Mouse (Mus musculus) midbrain, embryonic 12.5 days (tissue): Measurements from ENCODE around the gene Ablim1. TPM values are rescaled to one million over a fixed set of nuclear protein-coding genes. Genes with fewer than 3 reads are reported as not detected.

Experiments used
- ATAC-seq: fragments of 200-750 bp; cut with Nextera tagmentation; 2 replicates; pipeline ENCODE4 v1.8.0; 2017; ENCODE audit warnings: low read depth, moderate TSS enrichment, moderate library complexity; ENCODE audit not compliant: low FRiP score
- H3K27ac ChIP-seq: fragments of 300-500 bp; sonication (generic); replicated peaks from 2 replicates; pipeline ENCODE4 v1.5.1; 2016; ENCODE audit warnings: mild to moderate bottlenecking
- H3K27me3 ChIP-seq: fragments of 300-500 bp; sonication (generic); 2 replicates; pipeline ENCODE4 v1.6.1; 2016; ENCODE audit warnings: mild to moderate bottlenecking
- H3K36me3 ChIP-seq: fragments of 300-500 bp; sonication (generic); 2 replicates; pipeline ENCODE4 v1.6.1; 2016
- H3K4me1 ChIP-seq: fragments of 300-500 bp; sonication (generic); 2 replicates; pipeline ENCODE4 v1.6.1; 2016
- H3K4me2 ChIP-seq: fragments of 300-500 bp; sonication (generic); replicated peaks from 2 replicates; pipeline ENCODE4 v1.6.1; 2016; ENCODE audit warnings: mild to moderate bottlenecking, moderate library complexity
- H3K4me3 ChIP-seq: fragments of 300-500 bp; sonication (generic); 2 replicates; pipeline ENCODE4 v1.5.1; 2016; ENCODE audit warnings: mild to moderate bottlenecking
- H3K9ac ChIP-seq: fragments of 300-500 bp; sonication (generic); replicated peaks from 2 replicates; pipeline ENCODE4 v1.6.1; 2016; ENCODE audit warnings: mild to moderate bottlenecking, moderate library complexity
- H3K9me3 ChIP-seq: fragments of 300-500 bp; sonication (generic); 2 replicates; pipeline ENCODE4 v1.6.1; 2016; ENCODE audit warnings: mild to moderate bottlenecking
- WGBS: fragments of 180-500 bp; shearing (Covaris S2); methylation state at CpG from one replicate; pipeline ENCODE4 v1.1.7; 2016; 5-methylcytosine and 5-hydroxymethylcytosine counted together
- polyA plus RNA-seq: library from polyadenylated mRNA; unstranded; fragments of >200 nt; fragmentation: Nextera tagmentation; extraction: Ambion mirVana; gene quantifications from 2 replicates; pipeline ENCODE4 v1.2.1, GENCODE M21; 2016

Ablim1 gene
- polyA plus RNA-seq, 1 experiment from 2014 or later, result 24.0 TPM

- no peak for ATAC-seq
- H3K27ac ChIP-seq, result no peak overlapping the region
- H3K27me3 ChIP-seq, result peaks cover 21% of the 10 kb centered on the region
- H3K4me1 ChIP-seq, result peaks cover 31% of the 10 kb centered on the region
- 57% methylated on average over 13 of the region's 13 CpGs for WGBS
- H3K4me2 ChIP-seq, result no peak overlapping the region
- H3K9ac ChIP-seq, result no peak overlapping the region
- H3K9me3 ChIP-seq, result no peaks in the 10 kb centered on the region
- H3K36me3 ChIP-seq, result no peaks in the 10 kb centered on the region
- H3K4me3 ChIP-seq, result no peak overlapping the region
These were observed 41.7 kb downstream of the Ablim1 start for GRCm38 (mm10) chr19:57272824-57273613.

- Histone ChIP-seq H3K9me3 (no peaks in the 10 kb centered on the region), H3K4me3 (no peak overlapping the region), H3K4me1 (peaks cover 31% of the 10 kb centered on the region), H3K4me2 (no peak overlapping the region), H3K27me3 (peaks cover 21% of the 10 kb centered on the region), H3K9ac (no peak overlapping the region), H3K36me3 (no peaks in the 10 kb centered on the region), H3K27ac (no peak overlapping the region)
- WGBS, result 81% methylated on average over 16 of the region's 16 CpGs
- ATAC-seq, result no peak
These were observed 43.0 kb downstream of the Ablim1 start for GRCm38 (mm10) chr19:57271757-57272156.

GRCm38 (mm10) chr19:57270711-57271110 is 44.0 kb downstream of the Ablim1 start:
- no peak for ATAC-seq
- Histone ChIP-seq H3K36me3 (no peaks in the 10 kb centered on the region), H3K9me3 (no peaks in the 10 kb centered on the region), H3K27me3 (peaks cover 21% of the 10 kb centered on the region), H3K27ac (no peak overlapping the region), H3K9ac (no peak overlapping the region), H3K4me3 (no peak overlapping the region), H3K4me1 (peaks cover 31% of the 10 kb centered on the region), H3K4me2 (no peak overlapping the region)
- WGBS, result 86% methylated on average over 6 of the region's 6 CpGs

- H3K27ac ChIP-seq, result peak overlapping the region; percentile 25; the same call in 1 of the 2 replicates
- ATAC-seq, result no peak
- WGBS, result 53% methylated on average over 6 of the region's 6 CpGs
These were observed 44.9 kb downstream of the Ablim1 start for GRCm38 (mm10) chr19:57269791-57270190.

DNA sequence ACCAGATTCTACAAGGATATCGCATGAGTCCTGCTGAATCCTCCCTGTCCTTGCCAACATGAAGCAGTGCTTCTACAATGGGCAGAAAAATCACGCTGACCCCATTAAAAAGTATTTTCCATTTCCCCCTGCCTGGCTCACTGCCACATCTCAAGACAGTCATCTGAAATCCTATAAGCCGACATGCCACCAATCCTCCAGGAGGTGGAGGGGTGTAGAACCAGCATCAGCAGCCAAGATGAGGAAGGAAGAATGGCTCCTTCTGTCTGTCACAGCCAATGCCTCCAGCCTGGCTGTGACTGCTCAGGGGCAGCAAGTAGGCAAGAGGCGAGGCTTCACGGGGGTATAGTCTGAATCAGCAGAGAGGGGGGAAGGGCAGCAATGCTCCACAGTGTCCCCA is 47.2 kb downstream of the Ablim1 start:
- no peak overlapping the region for H3K9ac ChIP-seq
- WGBS, result 75% methylated on average over 5 of the region's 5 CpGs
- ATAC-seq, result no peak

More at GRCm38 (mm10) chr19:57269791-57270190, 44.9 kb downstream of the Ablim1 start:
- no peak overlapping the region for H3K4me3 ChIP-seq
- H3K4me1 ChIP-seq, result peaks cover 22% of the 10 kb centered on the region
- no peaks in the 10 kb centered on the region for H3K9me3 ChIP-seq
- no peaks in the 10 kb centered on the region for H3K36me3 ChIP-seq
- H3K9ac ChIP-seq, result no peak overlapping the region
- no peak overlapping the region for H3K4me2 ChIP-seq
- H3K27me3 ChIP-seq, result peaks cover 21% of the 10 kb centered on the region

DNA sequence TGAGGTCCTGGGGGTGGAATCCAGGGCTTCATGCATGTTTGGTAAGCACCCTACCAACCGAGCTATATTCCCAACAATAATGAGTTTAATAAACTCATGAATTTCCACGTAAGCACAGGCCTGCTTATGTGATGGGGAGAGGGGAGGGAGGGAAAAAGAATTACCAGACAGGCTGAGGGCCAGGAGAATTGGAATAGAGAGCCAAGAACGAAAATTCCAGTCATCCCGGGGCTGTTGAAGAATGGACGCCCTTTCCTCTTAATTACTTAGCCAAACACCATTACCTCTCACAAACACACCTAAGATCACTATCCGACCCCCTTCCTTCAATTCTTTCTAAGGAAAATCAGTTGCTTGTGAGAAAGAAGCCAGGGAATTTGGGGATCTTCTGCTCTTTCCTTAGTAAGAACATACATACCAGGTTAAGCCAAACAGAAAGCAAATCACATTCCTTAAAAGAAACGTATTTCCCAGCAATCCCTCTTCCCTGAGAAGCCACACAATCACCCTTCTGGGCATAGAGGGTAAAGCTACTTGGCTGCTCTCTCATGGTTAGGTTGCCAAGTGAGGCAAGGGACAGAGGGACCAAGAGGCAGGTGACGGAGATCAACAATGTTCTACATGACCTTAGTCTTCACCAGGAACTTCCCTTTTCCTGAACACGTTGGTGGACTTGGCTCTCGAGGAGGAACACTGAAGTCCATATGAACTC is 48.2 kb downstream of the Ablim1 start:
- Histone ChIP-seq H3K27ac (no peak overlapping the region), H3K36me3 (no peaks in the 10 kb centered on the region), H3K9ac (no peak overlapping the region), H3K4me3 (no peak overlapping the region), H3K4me2 (no peak overlapping the region), H3K9me3 (no peaks in the 10 kb centered on the region), H3K27me3 (0 out of 2 replicates have a peak, but pooled peaks cover 4% of the 10 kb centered on the region), H3K4me1 (peaks cover 16% of the 10 kb centered on the region)
- WGBS, result 82% methylated on average over 10 of the region's 10 CpGs
- no peak for ATAC-seq

More for the DNA sequence above, 47.2 kb downstream of the Ablim1 start:
- Histone ChIP-seq H3K9me3 (no peaks in the 10 kb centered on the region), H3K36me3 (no peaks in the 10 kb centered on the region), H3K27ac (no peak overlapping the region), H3K4me2 (no peak overlapping the region), H3K4me3 (no peak overlapping the region), H3K27me3 (peaks cover 8% of the 10 kb centered on the region), H3K4me1 (peaks cover 16% of the 10 kb centered on the region)

DNA sequence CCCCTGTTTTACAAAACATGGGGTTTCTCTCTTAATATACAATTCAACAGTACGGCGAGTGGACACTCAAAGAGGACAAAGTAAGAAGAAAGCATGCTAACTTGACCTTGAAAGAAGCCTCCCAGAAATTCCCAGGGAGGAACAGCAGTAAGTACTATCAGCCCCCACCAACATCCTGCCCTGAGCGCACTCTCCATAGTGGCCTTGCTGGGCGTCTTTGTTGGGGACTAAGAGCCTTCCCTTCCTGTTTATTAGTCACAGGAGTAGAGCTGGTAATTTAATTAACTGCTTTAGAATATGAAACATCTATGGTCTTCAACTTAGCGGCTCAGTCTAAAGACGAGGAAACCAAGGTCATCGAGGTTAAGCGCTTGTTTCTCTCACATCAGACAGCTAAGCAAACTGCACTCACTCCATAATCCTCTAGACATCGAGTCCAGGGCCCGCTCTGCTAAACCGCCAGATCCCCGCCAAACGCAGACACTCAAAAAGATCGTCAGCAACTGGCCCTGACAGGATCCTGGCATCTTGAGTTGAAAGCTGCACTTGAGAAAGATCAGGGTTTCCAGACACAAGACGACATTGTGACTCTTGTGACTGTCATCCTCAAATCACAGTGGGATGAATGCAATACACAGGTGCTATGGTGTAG is 50.3 kb downstream of the Ablim1 start:
- no peak overlapping the region for H3K27ac ChIP-seq
- H3K4me3 ChIP-seq, result no peak overlapping the region
- H3K9ac ChIP-seq, result no peak overlapping the region
- 41% methylated on average over 15 of the region's 15 CpGs for WGBS
- H3K4me1 ChIP-seq, result peaks cover 5% of the 10 kb centered on the region
- peaks cover 4% of the 10 kb centered on the region; the same call in 1 of the 2 replicates for H3K27me3 ChIP-seq
- no peak overlapping the region for H3K4me2 ChIP-seq
- no peaks in the 10 kb centered on the region for H3K9me3 ChIP-seq
- no peak for ATAC-seq
- no peaks in the 10 kb centered on the region for H3K36me3 ChIP-seq

DNA sequence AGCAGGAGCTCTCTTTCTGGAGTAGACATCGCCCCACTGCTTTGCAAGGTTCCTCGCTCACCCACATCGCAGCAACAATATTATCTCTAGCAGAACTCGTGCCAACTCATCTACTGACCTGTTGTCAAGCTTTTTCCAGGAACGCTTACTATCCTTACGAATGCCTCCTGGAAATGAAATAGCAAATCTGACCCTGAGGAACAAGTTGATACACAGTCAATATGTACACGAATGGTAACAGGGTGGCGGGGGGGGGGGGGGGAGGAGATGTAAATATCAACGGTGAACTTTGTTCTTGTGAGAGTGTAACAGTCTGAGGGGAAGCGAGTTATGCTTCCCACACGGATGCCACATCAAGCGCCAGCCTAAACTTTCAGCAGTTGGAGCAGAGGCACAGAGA is 56.9 kb downstream of the Ablim1 start:
- WGBS, result 91% methylated on average over 12 of the region's 12 CpGs
- Histone ChIP-seq H3K9ac (no peak overlapping the region), H3K27ac (no peak overlapping the region), H3K27me3 (no peaks in the 10 kb centered on the region; the same call in 1 of the 2 replicates), H3K4me3 (no peak overlapping the region), H3K36me3 (no peaks in the 10 kb centered on the region), H3K4me2 (no peak overlapping the region), H3K4me1 (peaks cover 5% of the 10 kb centered on the region; the same call in 1 of the 2 replicates), H3K9me3 (no peaks in the 10 kb centered on the region)
- ATAC-seq, result no peak

GRCm38 (mm10) chr19:57256666-57257065 is 58.1 kb downstream of the Ablim1 start:
- no peak overlapping the region for H3K4me3 ChIP-seq
- WGBS, result 29% methylated on average over 9 of the region's 9 CpGs
- no peak for ATAC-seq
- peaks cover 5% of the 10 kb centered on the region; the same call in 1 of the 2 replicates for H3K4me1 ChIP-seq
- no peaks in the 10 kb centered on the region for H3K36me3 ChIP-seq
- H3K9ac ChIP-seq, result no peak overlapping the region
- no peak overlapping the region for H3K27ac ChIP-seq
- H3K4me2 ChIP-seq, result no peak overlapping the region
- no peaks in the 10 kb centered on the region for H3K9me3 ChIP-seq
- H3K27me3 ChIP-seq, result no peaks in the 10 kb centered on the region; the same call in 1 of the 2 replicates

DNA sequence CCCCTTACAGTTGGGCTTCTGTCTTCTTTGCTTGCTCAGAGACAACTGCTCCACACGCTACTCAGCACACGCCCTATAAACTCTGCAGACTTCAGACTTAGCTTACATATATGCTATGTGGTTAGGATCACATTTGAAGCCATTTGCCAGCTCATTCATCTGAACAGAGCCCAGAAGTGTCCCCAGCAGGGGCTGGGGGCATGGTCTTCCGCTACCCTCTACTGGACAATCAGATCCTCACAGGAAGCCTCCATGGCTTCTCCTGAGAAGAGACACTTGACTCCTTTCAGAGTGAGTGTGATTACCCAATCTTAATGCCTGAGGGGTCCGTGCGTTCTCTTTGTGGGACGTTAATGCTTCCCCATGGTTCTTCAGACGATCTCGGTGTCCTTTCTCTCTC is 59.6 kb downstream of the Ablim1 start:
- 86% methylated on average over 8 of the region's 8 CpGs for WGBS
- no peak overlapping the region for H3K9ac ChIP-seq
- no peak for ATAC-seq
- H3K9me3 ChIP-seq, result no peaks in the 10 kb centered on the region
- no peaks in the 10 kb centered on the region for H3K36me3 ChIP-seq
- no peaks in the 10 kb centered on the region for H3K27me3 ChIP-seq
- H3K4me3 ChIP-seq, result no peak overlapping the region
- H3K4me1 ChIP-seq, result peaks cover 5% of the 10 kb centered on the region; the same call in 1 of the 2 replicates
- H3K4me2 ChIP-seq, result no peak overlapping the region
- no peak overlapping the region for H3K27ac ChIP-seq

DNA sequence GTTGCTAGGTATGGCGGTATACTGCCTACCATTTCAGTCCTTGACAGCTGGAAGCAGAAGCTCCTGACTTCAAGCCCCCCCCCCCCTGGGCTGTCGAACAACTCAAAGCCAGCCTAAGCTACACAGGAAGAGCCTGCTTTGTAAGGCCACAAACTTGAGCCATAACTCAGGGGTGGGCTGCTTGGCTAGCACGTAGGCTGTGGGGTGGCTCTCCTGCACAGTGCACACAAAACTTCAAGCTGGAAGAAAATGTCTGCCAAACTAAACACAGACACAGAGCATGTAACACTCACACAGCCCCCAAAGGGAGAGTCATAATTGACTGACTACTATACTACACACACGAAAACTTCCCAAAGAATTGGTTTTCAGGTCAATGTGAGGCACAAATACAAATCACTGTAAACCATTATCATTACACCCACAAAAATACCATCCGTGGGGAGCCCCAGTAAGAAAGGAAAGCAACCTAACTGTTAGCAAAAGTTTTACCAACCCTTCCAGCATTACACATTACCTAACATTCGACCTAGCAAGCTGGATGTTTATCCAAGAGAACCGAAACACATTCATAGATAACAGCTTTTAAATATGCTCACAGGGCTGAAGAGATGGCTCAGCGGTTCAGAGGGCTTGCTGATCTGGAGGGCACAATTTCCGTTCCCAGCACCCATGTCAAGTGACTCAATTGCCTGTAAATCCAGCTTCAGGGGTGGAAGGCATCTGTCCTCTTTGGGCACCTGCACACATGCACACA is 61.8 kb downstream of the Ablim1 start:
- no peak overlapping the region for H3K27ac ChIP-seq
- WGBS, result 84% methylated on average over 9 of the region's 9 CpGs
- H3K27me3 ChIP-seq, result no peaks in the 10 kb centered on the region
- peaks cover 5% of the 10 kb centered on the region; the same call in 1 of the 2 replicates for H3K4me1 ChIP-seq
- no peak overlapping the region for H3K4me3 ChIP-seq
- H3K4me2 ChIP-seq, result no peak overlapping the region
- H3K36me3 ChIP-seq, result no peaks in the 10 kb centered on the region
- no peak overlapping the region for H3K9ac ChIP-seq
- ATAC-seq, result no peak
- no peaks in the 10 kb centered on the region for H3K9me3 ChIP-seq
